Mouse (Mus musculus) left cerebral cortex, postnatal 10 days (tissue): Measurements from ENCODE around the gene Cox8c. TPM values are rescaled to one million over a fixed set of nuclear protein-coding genes. Genes with fewer than 3 reads are reported as not detected.

ENCODE experiments used
- DNase-seq, 2 experiments: peaks; one replicate each; pipeline ENCODE4 v3.0.0; 2021 to 2022; ENCODE audit warnings: low spot score in 2 of 2, mixed read lengths in 1 of 2; ENCODE audit errors: extremely low spot score in 1 of 2
- intact Hi-C: fragments of 180-260 bp; cut with DNase I; formaldehyde crosslinking; loops from one replicate; pipeline ENCODE4 v1.15.1; 2025
- total RNA-seq, 2 experiments: library from RNA; stranded (reverse); gene quantifications; 2 replicates each; pipeline ENCODE4 v1.2.3; 2021

Cox8c gene
- total RNA-seq, 2 experiments from 2014 or later = not detected

- intact Hi-C loops = loop anchor here (5.0 kb wide), 2 partner anchors 62 to 113 kb away; no protein-coding TSS in a partner anchor
- peak; percentile 65 to 80 for DNase-seq
These were observed 50.5 kb downstream of the Cox8c start for GRCm38 (mm10) chr12:102949395-102950208.

Other genes with a start within 250 kb of the Cox8c start
- gene Itpk1, start 194.4 kb upstream of the Cox8c start, total RNA-seq = 10 to 100 TPM; 90.5 to 90.8 TPM
- gene Moap1, start 155.7 kb upstream of the Cox8c start, total RNA-seq = 10 to 100 TPM; 37.5 to 41.0 TPM
- gene Tmem251, start 155.6 kb upstream of the Cox8c start, total RNA-seq = 1 to 10 TPM; 5.4 to 6.1 TPM
- gene Gm28051, start 141.6 kb upstream of the Cox8c start, total RNA-seq = not detected
- 10 to 100 TPM; 10.9 to 15.4 TPM for gene Gon7, start 141.5 kb upstream of the Cox8c start, total RNA-seq
- 10 to 100 TPM; 32.3 to 35.0 TPM for gene Ubr7, start 141.3 kb upstream of the Cox8c start, total RNA-seq
- 10 to 100 TPM; 22.9 to 23.0 TPM for gene Gm20604, start 140.6 kb upstream of the Cox8c start, total RNA-seq
- 10 to 100 TPM; 17.7 to 19.6 TPM for gene Btbd7, start 20.8 kb upstream of the Cox8c start, total RNA-seq
- gene Unc79, start 49.5 kb downstream of the Cox8c start, total RNA-seq = 10 to 100 TPM; 37.3 to 38.9 TPM